Mouse (Mus musculus) kidney, postnatal 4 days (tissue): Measurements from ENCODE around the gene Mllt1.

Experiments used
- DNase-seq, 2 experiments: peaks; one replicate each; pipeline ENCODE4 v3.0.0; 2021; ENCODE audit warnings: mixed read lengths in 2 of 2

Mllt1 gene

GRCm38 (mm10) chr17:56876981-56877380, 58.2 kb downstream of the Mllt1 start:
- DNase-seq, result no peak

DNA sequence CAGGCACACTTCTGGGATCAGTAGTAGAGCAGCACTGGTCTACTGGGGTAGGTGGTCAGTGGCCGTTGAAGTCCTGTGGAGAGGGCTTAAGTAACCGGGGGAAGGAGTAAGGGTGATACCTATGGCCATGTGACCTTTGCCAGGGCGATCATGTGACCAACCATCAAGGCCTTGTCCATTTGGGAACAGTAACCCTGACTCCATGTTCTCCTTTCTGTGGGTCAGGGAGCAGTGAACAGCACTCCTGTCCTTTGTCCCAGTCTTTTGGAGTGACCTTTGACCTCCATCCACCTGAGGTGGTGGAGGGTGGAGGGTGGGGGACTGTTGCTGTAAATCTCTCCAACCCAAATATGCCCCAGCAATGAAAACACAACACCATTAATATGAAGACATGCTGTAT, 58.8 kb downstream of the Mllt1 start:
- DNase-seq, result no peak

DNA sequence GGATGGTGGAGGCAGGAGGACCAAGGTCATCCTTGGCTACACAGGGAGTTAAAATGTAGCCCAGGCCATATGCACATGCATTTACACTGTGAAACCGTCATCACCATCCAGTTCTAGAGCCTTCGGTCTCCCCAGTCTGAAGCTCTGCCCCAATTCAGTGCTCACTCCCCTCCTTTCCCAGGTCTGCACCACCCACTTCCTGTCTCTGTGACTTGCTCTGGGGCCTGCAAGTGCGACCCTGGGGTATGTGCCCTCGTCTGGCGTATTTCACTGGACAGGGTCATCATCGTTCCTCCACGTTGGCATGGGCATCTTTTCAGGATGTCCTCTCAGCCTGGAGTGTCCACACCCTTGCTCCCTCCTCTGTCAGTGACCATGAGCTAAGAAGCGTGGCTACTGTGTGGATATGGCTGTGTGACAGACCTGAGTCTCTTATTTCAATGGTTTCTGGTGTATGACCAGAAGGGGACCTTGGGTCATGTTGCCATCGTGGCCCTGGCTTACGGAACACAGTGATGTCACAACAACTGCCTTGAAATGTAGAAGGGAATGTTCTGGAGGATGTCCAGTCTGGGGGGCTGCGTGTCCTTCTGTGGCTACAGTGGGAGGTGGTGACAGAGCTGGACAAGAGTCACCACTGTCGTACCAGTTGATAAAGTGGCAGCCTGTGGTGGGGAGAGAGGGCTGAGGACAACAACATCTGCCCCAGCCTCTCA, 60.1 kb downstream of the Mllt1 start, which contains the start of gene 1700061G19Rik:
TSS of gene 1700061G19Rik (plus strand) at position 542 of the 716 bp plus-strand sequence.
- no peak for DNase-seq

- DNase-seq, result no peak
These were observed 61.0 kb downstream of the Mllt1 start, which contains the start of gene Acsbg2 for GRCm38 (mm10) chr17:56874237-56874636. Gene Acsbg2 (minus strand): TSS chr17:56874447.

DNA sequence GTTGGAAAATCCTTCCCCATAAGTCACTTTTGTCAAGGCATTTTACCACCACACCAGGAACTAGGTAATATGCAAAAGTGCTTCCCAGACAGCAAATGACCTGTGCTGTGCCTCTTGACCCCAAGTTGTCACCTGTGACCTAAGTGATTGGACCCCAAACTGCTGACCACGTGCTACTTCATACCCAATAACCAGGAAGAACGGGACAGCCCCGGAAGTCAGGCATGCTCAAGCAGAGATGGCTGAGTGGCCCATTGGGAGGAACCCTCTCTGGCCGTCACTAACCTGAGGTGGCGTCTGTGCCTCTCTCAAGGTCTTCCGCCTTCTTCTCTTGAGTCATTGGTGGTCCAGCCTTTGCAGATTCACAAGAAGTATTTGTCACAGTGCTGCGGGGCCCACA, 62.7 kb downstream of the Mllt1 start:
- DNase-seq, result no peak

- DNase-seq, result no peak
These were observed 63.4 kb downstream of the Mllt1 start for GRCm38 (mm10) chr17:56871767-56872166.

GRCm38 (mm10) chr17:56870287-56870953, 64.8 kb downstream of the Mllt1 start:
- no peak for DNase-seq

DNA sequence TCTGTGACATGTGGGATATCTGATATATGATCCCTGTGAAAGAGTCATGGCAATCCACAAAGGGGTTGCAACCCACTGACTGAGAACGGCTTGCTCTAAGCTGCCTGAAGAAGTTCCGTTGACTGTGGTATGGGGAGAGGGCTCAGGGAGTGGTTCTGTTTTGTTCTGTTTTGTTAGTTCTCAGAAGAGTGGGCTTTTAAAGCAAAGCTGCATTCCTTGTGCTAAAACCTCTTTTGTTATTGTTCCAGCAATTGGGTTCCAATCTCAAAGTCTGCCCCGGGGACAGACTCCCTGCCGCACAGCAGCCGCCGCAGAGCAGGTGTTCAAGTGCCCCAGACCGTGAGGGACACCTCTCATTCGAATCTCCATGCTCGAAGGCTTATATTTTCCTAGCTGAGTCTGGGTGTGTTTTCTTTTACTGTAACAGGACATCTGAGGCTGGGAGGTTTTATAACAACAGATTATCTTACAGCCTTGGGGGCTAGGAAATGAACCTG, 65.7 kb downstream of the Mllt1 start:
- DNase-seq, result no peak

DNA sequence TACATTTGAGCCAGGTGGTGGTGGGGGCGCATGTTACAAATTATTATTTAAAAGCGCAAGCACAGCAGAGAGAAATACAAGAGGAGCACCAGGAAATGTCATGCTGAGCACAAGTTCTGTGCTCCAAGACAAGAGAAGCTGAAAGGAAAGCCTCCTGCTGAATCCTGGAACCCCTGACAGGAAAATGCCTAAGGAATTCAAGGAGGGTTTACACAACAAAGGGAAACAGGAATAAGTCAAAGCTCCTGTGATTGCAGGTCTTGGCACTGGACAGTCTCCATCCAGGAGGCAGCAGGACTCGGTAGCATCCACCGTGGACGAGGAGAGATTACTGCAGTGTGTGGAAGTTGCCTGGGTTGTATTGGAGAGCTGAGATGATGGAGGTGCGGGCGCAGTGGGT, 69.1 kb downstream of the Mllt1 start:
- DNase-seq, result no peak

- peak in 1 of 2 experiments; percentile 16 for DNase-seq
These were observed 74.0 kb downstream of the Mllt1 start for GRCm38 (mm10) chr17:56861197-56861596.

- peak; percentile 25 to 35 for DNase-seq
These were observed 76.3 kb downstream of the Mllt1 start for GRCm38 (mm10) chr17:56858922-56859321.

GRCm38 (mm10) chr17:56858216-56858615, 77.0 kb downstream of the Mllt1 start:
- DNase-seq, result peak; percentile 75 to 76

DNA sequence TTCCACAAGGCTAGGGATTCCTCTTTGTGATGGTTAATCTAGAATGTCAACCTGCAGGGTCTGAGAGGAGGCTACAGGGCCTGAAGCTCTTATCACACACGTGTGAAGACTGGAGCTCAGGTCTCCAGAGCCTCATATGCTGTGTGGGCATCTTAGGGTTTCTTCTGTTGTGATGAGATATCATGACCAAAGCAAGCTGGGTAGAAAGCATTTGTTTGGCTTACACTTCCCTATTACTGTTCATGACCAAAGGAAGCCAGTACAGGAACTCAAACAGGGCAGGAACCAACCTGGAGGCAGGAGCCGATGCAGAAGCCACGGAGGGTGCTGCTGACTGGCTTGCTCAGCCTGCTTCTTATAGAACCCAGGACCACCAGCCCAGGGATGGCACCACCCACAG, 79.8 kb downstream of the Mllt1 start:
- no peak for DNase-seq

DNA sequence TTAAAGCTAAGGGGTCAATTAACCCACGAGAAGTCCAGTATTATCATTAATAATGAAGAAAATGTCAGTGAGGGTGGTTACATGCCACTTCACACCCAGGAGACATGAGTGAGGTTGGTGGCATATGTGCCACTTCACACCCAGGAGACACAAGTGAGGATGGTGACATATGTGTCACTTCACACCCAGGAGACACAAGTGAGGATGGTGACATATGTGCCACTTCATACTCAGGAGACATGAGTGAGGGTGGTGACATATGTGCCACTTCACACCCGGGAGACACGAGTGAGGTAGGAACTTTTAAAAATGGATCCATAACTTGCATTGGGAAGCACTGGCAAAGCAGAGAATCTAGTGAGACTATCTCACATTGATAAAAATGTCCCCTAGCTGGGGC, 84.0 kb downstream of the Mllt1 start:
- DNase-seq, result no peak

- no peak for DNase-seq
These were observed 85.5 kb downstream of the Mllt1 start for GRCm38 (mm10) chr17:56849710-56850109.

DNA sequence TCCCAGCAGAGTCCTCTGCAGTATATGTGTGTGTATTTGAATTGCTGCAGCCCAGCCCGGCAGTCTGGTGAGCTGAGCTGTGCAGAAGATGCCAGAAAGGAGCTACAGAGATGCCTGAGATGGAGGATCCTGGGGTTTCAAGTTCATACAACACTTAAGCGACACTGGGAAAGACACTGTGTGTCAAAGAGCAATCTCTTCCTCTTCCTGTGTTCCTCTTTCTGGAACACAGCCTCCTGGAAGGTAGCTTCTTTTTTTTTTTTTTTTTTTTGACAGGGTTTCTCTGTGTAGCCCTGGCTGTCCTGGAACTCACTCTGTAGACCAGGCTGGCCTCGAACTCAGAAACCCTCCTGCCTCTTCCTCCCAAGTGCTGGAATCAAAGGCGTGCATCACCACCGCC, 86.4 kb downstream of the Mllt1 start:
- no peak for DNase-seq

DNA sequence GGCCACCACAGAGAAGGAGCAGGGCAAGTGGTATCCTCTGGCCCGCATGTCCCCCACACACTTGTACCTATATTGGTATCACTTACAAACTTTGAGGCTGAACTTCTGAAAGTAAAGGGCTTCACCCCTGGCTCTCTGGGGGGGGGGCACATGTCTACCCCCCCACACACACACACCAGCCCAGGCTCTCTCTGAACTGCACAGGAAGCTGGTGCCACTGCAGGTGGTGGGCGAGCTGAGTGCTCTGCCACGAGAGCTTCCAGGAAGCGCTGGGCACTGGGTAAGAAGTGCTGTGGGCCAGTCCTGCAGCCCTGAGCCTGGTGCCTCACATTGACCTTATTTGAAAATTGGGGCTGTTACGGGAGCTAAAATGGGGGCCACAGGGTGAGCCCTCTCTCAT, 91.5 kb downstream of the Mllt1 start:
- DNase-seq, result no peak
